Mouse (Mus musculus) v-Abl transformed pro-B cells (cell line): ENCODE measurements around the gene Specc1l.

Experiments used
- in situ Hi-C, 2 experiments: fragments of 400-800 bp; cut with MboI; formaldehyde crosslinking; loops; one replicate each; pipeline ENCODE4 v1.15.1; 2025; ENCODE audit not compliant: unreplicated experiment in 2 of 2

The Specc1l gene

DNA sequence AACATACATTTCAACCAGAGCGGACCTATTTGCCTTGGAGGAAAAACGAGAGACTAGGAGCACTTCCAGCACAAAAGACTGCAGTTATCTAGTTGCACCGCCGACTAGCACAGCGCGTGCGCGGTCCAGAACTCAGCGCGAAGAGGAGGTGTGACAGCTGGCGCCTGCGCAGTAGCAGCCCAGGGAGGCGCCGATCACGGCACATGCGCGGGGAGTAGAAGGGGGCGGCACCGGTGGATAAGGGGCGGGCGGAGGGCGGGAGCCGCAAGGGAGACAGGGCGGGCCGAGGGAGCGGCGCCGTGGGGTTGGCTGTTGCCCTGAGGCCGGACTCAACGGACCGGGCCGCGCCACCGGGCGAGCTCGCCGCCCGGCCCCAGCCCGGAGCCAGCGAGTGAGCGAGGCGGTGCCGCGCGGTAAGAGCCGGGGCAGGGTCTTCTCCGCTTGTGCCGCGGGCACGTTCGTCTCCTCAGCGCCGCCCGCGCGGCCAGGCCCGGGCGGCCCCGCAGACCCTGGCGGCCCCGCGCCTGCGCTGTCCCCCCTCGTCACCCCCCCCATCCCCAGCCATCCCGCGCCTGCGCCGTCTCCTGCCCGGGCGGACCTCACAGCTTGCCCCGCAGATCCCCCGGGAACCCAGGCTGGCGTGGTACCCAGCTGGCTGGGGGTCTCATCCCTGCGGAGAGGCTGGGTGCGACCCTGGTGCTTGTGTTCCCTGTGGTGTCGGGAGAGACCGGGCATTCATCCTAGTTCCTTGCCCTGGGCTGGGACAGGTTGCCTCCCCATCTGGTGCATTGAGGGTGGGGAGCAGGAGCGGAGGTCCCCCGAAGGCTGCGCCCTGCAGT is at the start of gene Specc1l:
TSS of gene Specc1l (plus strand) at position 267 of the 839 bp plus-strand sequence.
- in situ Hi-C loops: no loop called here

DNA sequence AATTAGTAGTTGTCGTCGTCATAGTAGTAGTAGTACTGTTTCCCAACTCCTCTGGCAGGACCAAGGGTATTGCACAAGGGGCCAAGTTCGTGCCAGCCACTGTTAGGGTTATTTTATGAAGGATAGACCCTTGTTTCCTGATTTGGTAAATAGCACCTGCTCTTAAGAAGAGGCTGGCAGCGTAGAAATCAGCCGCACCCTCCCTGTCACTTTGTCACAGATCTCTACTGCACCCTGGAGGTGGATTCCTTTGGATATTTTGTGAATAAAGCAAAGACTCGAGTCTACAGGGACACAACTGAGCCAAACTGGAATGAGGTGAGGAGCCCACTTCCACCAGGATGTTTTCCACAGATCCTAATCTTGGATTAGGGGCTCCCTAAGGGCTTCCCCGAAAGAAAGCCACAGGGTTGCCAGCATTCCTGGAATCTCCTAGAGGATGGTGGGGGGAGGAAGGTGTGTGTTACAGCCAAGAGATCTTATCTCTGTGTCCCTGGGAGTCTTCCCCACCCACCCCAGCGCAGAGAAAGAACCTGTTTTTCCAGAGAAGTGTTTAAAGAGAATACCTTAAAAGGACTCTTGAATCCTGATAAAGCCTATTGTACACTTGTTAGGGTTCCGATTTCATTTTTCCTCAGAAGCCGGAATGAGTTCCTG is 45.9 kb upstream of the Specc1l start:
- in situ Hi-C loops: loop anchor here in 1 of 2 experiments (25.0 kb wide), 1 partner anchor 704 kb away; no protein-coding TSS in a partner anchor

DNA sequence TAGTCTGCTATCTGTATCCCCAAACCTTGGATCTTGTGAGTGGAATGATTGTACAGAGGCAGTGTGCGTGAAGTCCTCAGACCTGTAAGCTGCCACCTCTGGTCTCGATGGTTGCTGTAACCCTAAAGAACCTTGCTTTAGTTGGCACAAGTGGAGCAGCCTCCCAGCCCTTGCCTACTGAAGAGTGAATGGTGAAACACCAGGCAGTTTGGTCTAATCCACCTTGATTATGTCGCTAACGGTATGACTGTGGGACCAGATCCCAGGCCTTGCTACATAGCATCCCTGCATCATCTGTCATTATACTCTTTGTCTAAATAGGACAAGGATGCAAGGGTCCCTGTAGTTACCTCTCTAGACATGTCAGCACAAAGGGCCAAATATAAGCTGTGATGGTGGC is 45.3 kb upstream of the Specc1l start:
- in situ Hi-C loops: loop anchor here in 1 of 2 experiments (25.0 kb wide), 1 partner anchor 704 kb away; no protein-coding TSS in a partner anchor

DNA sequence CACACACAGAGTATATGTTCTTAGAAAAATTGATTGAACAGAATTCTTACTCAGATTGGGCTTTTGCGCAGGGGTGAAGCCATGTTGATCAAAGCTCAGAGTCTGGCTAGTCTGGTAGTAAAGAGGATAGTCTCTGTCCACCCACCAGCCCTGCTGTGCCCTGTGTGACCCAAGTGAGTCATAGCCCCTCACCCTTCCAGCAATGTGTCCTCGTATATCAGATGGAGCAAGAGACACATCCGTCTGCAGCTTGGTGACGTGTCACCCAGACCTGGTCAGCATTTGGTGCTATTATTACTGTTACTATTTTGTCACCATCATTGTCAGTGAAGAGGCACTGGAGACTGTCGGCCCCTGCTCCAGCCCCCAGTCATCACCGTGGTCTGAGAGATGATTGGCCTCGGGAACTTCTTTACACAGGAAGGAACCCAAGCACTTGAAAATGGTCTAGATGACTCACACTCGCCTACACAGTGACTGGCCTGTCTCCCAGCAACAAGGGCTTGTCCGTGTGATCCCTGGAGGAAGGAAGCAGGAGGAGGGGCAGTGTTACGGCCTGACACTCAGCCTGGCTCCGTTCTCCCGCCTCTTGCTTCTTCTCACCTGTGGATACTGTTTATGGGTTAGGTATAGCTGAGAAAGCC is 41.5 kb upstream of the Specc1l start:
- in situ Hi-C loops: loop anchor here in 1 of 2 experiments (25.0 kb wide), 1 partner anchor 708 kb away; no protein-coding TSS in a partner anchor

- in situ Hi-C loops: loop anchor here in 1 of 2 experiments (25.0 kb wide), 1 partner anchor 711 kb away; no protein-coding TSS in a partner anchor
These were observed 38.8 kb upstream of the Specc1l start for GRCm38 (mm10) chr10:75173056-75173455.

DNA sequence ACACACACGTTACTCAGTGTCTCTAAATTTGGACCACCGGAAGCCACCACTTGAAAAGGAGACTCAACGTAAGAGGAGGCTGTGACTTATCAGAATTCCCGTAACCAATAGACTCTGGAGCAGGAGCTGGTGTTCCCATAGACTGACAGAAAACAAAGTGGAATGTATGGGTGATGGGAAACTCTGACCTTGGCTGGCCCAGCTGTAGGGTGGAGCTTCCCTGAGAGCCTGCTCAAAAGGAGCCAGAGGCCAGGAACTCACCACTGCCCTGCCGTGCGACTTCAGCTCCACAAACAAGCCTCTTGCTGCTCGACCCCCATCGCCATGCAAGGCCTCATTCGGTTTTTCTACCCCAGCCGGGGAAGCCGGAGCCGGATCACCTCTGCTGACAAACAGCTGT is 38.2 kb upstream of the Specc1l start:
- in situ Hi-C loops: loop anchor here in 1 of 2 experiments (25.0 kb wide), 1 partner anchor 711 kb away; no protein-coding TSS in a partner anchor

DNA sequence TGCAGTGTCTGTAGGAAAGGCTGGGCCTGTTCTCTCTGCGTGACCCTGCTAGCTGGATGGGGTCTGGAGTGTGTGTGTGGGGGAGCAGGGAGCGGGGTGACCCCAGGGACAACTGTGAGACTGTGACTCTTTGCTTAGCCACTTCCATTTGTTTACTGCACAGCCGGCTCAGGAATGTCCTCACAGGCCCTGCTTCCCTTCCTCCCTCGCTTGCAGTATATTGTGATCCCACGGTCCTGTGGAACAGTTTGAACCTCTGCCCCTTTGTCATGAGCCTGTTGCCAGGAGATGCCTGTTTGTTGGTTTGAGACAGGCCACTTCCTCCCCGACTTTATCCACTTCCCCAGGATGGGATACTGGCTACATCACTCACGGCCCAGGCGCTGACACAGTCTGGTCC is 35.4 kb upstream of the Specc1l start:
- in situ Hi-C loops: no loop called here

GRCm38 (mm10) chr10:75178911-75179310 is 33.0 kb upstream of the Specc1l start:
- in situ Hi-C loops: no loop called here

GRCm38 (mm10) chr10:75182151-75182774 is 29.6 kb upstream of the Specc1l start:
- in situ Hi-C loops: loop anchor here in 1 of 2 experiments (5.0 kb wide), 2 partner anchors 65 to 305 kb away; no protein-coding TSS in a partner anchor

- in situ Hi-C loops: loop anchor here (5.0 kb wide), 4 partner anchors 62 to 302 kb away; no protein-coding TSS in a partner anchor
These were observed 27.0 kb upstream of the Specc1l start for GRCm38 (mm10) chr10:75184826-75185225.

DNA sequence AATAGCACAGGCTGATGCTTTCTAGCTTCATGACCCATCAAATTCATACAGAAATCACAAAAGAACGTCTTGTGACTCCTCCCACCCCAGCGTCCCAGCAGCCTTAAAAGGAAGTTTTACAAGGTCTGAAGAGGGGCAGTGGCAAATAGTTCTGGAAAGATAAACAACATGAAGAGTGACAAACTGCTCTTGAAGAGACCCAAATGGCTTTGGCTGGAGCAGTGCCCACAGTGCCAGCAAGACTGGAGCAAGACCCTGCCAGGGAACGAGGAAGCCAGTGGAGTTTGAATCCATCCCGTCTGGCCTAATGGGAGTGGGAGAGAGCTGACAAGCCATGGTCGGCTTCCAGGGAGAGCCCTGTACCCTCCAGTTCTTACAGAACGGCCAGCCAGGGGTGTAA is 25.3 kb upstream of the Specc1l start:
- in situ Hi-C loops: loop anchor here (5.0 kb wide), 2 partner anchors 66 to 251 kb away; no protein-coding TSS in a partner anchor

DNA sequence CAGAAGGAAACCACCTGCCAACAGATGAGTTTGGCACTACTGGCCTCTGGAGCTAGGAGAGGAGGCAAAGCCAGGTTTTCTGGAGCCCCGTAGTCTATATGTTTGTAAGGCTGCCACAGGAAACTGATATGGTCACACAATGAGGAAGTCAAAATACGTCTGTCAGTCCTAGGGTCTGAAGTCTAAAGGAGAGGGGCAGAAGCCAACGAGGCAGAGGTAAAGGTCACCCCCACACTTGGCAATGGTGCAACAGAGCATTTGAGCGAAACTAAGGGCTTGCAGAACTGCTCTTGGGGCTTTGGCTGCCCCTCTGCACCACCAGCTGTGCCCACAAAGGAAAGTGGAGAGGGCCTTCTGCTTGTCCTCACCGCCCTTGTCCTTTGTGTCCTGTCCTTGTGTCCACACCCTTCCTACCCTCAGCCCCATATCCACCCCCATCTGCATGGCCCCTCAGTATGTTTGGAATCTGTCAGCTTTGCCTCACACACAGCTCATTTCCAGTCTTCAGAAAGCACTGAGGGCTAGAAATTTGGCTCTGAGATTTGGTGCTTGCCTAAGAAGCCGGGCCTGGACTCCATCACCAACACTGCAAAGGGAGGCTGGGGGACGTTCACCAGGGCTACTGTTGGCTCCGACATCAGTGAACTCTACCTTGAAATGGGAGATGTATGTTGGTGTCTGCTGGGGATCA is 24.4 kb upstream of the Specc1l start:
- in situ Hi-C loops: loop anchor here (5.0 kb wide), 2 partner anchors 65 to 250 kb away; no protein-coding TSS in a partner anchor

GRCm38 (mm10) chr10:75191647-75192046 is 20.2 kb upstream of the Specc1l start:
- in situ Hi-C loops: loop anchor here in 1 of 2 experiments (5.0 kb wide), 1 partner anchor 296 kb away; no protein-coding TSS in a partner anchor

DNA sequence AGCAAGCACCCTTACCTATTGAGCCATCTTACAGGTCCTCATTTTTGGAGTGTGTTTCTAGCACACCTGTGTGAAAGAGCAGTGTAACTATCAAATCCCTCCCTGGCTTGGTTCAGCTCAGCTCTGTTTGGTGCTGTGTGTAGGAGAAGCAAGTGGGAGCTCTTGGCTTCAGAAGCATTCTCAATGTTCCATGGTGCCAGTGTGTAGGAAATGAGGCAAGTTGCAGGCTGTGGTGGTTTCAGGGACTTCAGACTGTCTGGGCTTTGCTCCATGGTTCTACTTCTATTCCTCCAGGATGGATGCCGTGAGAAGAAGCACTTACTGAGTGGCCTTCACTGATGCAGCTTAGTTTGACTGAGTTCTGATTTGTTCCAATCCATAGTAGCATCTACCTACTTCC is 14.1 kb upstream of the Specc1l start:
- in situ Hi-C loops: no loop called here

DNA sequence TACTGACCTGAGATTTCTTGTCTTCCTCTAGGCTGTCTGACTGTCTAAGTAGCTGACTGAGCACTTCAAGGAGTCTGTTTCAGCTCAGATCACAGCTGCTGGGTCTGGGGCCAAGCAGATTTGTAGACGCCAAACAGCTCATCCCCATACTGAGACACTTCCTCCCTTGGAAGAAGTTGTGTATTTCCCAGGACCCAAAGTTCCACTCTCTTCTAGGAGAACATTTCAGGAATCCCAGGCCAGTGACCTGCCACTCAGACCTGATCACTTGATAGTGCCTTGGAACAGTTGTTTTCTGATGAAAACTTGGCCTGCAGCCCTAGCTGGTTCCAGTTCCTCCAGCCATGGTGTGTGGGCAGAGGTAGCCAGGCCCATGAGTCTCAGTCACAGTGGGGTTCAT is 11.1 kb upstream of the Specc1l start:
- in situ Hi-C loops: no loop called here

GRCm38 (mm10) chr10:75206192-75206591 is 5.7 kb upstream of the Specc1l start:
- in situ Hi-C loops: no loop called here

- in situ Hi-C loops: no loop called here
These were observed 1.0 kb upstream of the Specc1l start for GRCm38 (mm10) chr10:75210841-75211240.

DNA sequence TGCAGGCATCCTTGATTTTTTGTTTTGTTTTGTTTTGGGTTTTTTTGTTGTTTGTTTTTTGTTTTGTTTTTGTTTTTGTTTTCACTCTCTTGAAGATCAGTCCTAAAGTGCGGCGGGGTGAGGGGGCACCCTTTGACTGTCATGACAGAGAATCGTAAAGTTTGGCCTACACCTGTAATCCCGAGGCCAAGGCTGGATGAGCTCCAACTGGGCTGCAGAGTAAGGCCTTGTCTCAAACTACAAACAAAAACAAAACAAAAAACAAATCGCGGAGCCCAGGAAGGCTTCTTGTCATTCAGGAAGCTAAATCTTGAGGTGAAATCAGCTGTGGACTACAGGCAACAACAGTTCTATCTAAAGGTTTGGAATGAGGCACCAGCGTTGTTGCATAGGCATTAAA is 1.1 kb downstream of the Specc1l start:
- in situ Hi-C loops: no loop called here

GRCm38 (mm10) chr10:75220722-75221121 is 8.8 kb downstream of the Specc1l start:
- in situ Hi-C loops: no loop called here
